Mouse (Mus musculus) spleen, adult 12 weeks (tissue): ENCODE measurements around the gene Gna11.

Experiments used
- DNase-seq: peaks from one replicate; pipeline ENCODE4 v3.0.0; 2022; ENCODE audit warnings: low spot score

Gna11 gene

DNA sequence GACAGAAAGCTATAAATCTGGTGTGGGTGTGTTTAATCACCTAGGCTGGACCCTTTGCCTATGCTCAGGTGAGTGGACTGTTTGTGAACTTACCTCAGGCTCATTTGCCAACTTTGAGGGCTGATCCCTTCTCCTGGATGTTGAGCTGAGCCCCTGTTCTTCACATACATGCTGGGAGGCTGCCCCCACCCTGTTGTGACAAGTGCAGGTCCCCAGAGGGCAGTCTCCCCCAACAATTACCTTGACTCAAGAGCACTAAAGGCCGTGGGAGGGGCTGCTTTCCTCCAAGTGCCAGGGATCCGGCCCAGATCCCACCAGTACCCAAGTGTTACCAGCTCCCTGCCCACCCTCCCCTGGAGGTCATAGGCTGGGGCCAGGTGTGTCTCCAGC lies 59.9 kb downstream of the Gna11 start:
- no peak for DNase-seq

DNA sequence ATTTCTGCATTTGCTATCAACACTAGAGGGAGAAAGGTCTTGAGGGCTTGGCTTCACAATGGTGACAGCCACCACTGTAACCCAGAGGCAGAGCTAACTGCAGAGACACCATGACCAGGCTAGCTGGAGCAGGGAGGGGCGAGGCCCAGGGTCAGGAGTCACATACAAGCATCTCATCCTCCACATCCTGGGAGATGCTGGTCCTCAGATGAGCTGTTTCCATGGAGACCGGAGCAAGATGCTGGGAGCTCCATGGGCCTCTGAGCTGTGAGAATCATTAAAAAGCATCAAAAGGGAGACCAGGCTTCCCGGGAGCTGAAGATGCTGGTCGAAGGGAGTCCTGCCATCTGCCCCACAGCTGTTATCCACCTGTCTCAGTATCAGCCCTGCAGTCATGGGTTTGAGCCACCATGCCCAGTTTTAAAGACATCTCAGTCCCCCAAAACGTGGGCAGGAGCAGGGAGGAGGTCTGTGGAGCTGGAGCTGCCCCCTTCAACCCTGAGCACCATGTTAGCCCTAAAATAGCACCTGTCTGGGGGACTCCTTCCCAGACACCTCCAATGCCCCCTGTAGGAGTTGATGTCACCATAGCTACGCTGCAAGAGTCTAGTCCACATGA lies 60.4 kb downstream of the Gna11 start:
- no peak for DNase-seq

DNA sequence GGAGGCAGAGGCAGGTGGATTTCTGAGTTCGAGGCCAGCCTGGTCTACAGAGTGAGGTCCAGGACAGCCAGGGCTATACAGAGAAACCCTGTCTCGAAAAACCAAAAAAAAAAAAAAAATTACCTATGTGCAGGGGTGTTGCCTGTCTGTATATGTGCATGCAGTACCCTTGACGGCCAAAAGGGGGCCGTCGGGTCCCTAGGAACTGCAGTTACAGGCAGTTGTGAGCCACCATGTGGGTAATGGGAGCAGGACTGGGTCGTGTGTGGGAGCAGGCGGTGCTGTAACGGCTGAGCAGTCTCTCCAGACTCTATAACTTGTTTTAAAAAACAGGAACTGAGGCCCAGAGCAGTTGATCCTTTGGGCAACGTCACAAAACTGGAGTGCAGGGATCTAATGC lies 61.0 kb downstream of the Gna11 start:
- DNase-seq, result no peak

DNA sequence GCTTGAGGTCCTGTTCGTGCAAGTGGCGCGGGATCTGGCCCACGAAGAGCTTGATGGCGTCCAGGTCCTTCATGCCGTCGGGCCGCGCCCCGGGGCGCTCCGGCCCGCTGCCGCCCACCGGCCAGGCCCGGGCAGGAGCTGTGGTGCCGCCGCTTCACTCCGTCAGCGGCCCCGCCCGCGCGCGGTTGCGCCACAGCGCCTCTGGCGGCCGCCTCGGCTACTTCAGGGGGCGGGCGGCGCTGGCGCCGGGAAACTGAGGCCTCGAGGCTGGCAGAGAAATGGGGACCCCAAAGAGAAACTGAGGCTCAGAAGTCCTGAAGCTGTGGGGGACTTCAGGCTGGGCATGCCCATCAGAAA lies 62.5 kb downstream of the Gna11 start, which contains the start of gene Celf5:
TSS of gene Celf5 (minus strand) at position 177 of the 357 bp plus-strand sequence.
- peak; percentile 57 for DNase-seq

DNA sequence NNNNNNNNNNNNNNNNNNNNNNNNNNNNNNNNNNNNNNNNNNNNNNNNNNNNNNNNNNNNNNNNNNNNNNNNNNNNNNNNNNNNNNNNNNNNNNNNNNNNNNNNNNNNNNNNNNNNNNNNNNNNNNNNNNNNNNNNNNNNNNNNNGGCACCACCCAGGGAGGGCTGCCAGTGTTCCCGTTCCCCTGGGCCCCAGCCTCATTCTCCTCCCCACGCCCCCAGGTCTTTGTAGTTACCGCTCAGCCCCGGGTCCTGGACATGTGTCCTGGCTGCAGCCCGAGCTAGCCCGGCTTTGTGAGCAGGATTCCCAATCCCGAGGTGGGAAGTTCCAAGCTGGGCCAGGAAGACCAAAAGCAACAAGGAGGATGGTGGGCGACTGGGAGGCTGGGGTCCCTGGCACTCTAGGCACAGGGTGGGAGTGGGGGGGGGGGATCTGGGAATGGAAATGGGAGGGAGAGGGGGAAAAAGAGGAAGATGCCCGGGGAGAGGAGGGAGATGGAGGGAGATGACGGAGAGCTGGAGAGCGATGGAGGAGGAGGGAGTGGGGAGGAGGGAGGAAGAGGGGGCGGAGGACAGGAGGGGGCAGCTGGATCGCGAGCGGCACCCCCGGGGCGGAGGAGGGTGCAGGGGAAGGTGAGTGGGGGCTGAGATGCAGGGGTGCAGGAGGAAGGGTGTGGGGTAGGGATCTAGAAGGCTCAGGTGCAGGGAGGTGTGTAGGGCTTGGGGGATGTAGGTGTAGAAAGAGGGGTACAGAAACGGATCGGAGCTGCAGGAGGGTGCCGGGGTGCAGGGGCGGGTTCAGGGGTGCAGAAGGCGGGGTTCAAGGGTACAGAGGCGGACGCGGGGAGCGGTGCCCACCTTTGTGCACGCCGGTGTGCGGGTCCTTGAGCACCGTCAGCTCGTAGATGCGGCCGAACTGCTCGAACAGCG lies 63.1 kb downstream of the Gna11 start:
- DNase-seq, result no peak
